Mouse (Mus musculus) right cerebral cortex, postnatal 14 days (tissue): ENCODE data around the gene Timm8a2.

ENCODE experiments used
- DNase-seq: peaks from one replicate; pipeline ENCODE4 v3.0.0; 2022

The Timm8a2 gene

DNA sequence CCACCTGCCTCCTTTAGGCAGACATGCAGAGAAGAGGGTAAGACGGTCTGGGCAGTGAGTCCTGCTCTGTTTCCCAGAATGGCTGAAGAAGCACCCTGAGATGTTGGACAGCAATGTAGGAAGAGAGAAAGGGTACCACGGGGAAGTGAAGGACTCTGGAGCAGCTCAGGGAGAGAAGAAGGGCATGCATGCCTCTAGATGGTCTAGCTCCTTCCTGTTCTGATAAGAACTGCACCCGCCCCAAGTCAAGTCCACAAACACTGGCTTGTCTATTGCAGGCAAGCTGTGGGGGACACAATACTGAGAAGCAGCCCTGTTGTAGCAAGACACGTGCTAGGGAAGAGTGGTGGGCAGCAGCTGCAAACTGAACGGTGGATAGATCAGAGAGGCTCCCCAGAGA, 22.3 kb upstream of the Timm8a2 start:
- no peak for DNase-seq

DNA sequence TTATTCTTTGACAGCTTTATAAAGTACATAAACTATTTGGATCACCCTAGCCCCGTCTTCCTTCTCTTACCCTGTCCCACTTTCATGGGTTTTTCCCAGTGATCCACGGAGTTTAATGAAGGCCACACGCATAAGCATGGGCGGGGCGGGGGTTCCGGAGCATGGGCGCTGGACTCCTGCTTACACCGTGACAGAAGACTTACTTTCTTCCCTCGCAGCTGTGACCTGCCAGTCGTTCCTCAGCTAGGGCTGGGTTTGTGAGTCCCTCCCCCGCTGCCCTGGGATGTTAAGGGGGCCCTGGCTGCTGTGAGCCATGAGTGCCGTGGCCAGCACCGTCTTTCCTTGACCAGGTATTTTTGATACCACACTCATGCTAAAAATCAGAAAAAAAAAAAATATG, 21.7 kb upstream of the Timm8a2 start:
- no peak for DNase-seq

DNA sequence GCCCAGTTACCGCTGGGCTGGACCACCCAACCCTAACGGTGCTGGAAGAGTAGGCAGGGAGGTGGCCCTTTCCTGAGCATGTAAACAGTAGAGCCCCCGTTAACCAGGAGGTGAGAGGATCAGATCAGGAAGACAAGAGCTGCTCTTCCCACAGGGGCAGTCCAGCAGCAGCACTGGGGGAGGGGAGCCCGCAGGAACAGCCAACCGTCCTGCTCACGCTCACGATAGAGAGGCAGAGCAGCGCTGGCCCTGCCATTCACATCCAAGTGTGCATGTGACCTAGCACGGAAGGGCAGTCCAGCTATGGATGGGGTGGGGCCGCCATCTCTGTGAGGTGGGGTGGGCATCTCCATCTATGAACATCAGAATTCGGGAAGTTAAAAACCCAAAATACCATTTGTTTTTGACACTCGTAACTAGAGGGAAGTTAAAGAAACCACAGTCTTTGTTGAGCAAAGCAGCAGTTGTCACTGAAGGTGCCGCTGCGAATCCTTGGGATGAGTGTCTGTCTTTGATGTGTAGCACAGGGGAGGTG, 21.0 kb upstream of the Timm8a2 start:
- DNase-seq: no peak

- no peak for DNase-seq
These were observed 16.5 kb upstream of the Timm8a2 start for GRCm38 (mm10) chr14:122017958-122018357.

DNA sequence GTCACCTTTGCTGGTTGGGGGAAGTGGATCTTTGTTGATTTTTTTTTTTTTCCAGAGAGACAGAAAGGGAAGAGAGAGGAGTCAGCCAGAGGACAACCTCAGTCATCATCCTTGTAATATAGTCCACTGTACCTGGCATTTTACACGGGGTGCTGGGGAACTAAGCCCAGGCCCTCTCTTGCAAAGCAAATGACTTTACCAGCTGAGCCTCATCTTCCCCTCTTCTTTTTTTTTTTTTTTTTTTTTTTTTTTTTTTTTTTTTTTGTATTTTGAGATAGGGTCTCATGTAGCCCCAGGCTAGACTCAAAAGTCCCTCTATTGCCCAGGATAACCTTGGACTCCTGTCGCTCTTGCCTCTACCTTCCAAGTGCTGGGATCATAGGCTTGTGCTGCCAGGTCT, 15.1 kb upstream of the Timm8a2 start:
- DNase-seq: no peak

DNA sequence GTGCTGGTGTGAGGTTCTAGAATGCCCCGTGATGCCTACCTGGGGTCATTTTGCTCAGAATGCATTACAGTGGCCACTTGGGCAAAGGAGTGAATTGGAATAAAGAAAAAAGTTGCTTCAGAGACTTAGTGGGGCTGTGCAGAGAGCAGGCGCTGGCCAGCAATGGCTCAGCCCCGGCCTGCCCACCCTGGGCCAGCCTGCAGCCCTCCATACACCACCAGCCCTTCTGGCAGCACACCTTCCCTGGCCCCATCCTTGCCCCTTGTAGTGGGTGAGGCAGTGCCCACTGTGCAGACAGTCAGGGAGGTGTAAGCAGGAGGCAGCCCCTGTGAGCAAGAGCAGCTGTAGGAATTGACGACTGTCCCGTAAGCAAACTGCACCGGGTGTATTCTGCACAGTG, 13.9 kb upstream of the Timm8a2 start:
- DNase-seq: no peak

GRCm38 (mm10) chr14:122023054-122023453, 11.4 kb upstream of the Timm8a2 start:
- DNase-seq: no peak

DNA sequence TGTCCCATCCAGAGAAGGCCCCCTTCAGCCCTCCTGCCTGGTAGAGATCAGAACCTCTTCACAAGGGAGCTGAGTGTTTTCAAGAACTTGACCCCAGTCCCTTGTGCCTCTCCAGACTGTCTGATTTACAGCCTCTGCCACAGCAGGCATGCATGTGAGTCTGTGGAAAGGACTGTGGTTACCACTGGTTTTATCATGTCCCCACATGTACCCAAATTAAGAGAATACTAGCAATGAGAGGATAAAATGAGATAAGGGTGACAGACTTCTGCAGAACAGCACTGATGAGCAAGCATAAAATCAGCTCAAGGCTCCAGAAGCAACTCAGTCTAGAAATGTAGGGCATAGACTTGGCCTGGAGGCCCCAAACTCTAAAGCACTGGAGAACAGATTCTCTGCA, 10.5 kb upstream of the Timm8a2 start:
- DNase-seq: no peak

GRCm38 (mm10) chr14:122028926-122029745, 5.3 kb upstream of the Timm8a2 start:
- DNase-seq: no peak

- DNase-seq: no peak
These were observed 4.6 kb upstream of the Timm8a2 start for GRCm38 (mm10) chr14:122029851-122030250.

GRCm38 (mm10) chr14:122032045-122032444, 2.4 kb upstream of the Timm8a2 start:
- DNase-seq: no peak

- DNase-seq: no peak
These were observed 707 bp downstream of the Timm8a2 start for GRCm38 (mm10) chr14:122035181-122035580.

DNA sequence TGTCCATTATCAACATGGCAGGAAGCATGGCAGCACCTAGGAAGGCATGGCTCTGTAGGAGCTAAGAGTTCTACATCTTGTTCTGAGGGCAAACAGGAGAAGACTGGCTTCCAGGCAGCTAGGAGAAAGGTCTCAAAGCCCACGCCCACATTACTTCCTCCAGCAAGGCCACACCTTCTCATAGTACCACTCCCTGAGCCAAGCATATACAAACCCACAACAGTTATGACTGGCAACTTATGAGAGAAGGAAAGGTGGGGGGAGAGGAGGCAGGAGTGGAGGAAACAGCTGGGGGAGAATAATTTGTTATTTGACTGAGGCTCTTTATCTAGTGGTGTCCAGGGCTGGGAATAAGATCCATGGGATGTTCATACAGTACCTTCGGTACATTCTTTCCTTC, 1.4 kb downstream of the Timm8a2 start:
- DNase-seq: no peak

DNA sequence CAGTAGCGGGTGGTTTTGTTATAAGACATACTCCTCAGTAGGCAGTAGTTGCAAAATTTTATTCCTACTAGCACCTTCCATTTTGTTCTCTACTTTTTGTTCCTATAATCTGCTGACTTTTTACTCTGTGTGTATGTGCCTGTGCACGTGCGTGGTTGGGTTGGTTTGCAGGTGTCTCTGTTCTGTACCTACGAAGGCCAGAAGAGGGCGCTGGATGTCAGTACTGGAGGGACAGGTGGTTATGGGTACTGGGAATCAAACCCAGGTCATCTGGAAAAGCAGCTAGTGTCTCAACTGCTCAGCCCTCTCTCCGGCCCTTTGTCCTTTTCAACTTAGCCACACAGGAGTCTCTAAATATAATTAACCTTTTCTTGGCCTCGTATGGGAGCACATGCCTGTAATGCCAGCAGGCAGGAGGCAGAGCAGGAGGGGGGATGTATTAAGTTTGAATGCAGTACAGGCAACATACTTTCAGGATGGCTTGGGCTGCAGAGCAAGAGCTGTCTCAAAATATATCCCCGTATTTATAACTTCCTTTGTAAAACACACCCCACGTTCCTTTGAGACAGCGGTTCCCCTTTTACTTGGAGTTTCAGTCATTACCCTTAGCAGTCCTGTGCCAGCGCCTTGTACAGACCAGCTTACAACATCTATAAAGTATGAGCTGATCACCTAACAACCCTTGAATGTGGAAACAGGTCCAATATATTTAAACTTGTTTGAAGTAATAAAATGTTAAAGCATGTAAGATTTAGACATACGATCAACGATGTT, 4.6 kb downstream of the Timm8a2 start:
- DNase-seq: no peak

GRCm38 (mm10) chr14:122041413-122041825, 6.9 kb downstream of the Timm8a2 start:
- DNase-seq: no peak

DNA sequence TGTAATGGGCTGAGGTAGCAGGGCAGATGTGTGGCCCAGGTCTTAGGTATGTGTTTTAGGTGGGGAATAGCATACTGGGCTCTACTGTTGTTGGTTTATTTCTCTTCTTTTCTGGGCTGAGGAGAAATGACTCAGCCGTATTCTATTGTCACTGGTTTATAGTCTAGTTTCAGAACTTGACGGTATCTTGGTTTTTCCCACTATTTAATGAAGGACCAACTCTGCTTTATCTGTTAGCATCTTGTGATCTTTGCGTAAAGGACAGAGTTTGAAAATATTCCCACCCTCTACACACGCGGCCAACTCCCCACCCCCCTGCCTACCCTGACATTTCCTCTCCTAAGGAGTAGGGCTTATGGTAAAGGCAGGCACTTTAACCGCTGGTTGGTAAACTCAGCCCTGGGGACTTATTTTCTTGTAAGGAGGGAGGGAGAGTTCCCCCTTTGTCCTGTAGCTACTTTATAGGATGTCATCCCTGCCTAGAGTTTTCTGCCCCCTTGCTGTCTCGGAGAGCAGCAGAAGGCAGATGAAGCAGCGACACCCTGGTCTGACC, 7.7 kb downstream of the Timm8a2 start:
- DNase-seq: no peak

GRCm38 (mm10) chr14:122047784-122048183, 13.3 kb downstream of the Timm8a2 start:
- DNase-seq: no peak

GRCm38 (mm10) chr14:122048816-122049215, 14.3 kb downstream of the Timm8a2 start:
- DNase-seq: no peak

DNA sequence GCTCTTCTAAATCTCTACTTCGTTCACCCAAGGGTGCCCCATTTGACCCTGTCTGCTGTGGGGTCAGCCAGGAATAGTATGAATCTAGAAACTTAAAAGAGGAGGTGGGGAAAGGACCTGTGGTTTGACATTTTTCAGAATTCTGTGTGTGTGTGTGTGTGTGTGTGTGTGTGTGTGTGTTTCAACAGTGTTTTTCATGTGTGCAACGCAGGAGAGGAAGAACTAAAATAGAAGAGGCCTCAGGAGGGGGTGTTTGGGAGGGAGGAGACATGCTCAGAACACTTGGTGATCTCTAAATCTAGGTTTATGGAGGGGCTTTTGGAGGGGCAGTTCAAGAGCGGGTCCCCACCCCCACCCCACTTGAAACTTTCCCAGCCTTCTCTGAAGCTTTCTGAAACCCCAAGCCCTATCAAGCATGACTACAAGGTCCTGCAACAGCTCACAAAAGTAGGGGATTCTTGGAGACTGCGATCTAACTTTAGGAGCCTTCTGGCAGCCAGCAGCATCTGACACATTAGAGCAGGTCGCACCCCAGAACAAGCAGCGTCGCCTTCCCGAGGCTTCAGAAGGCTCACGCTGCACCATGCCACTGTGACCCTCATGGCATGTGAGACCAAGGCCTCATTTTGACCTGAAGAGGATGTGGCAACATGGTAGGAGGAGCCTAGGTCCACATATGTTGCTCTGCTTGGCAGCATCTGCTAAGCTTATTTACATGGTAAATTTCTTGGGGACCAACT, 18.6 kb downstream of the Timm8a2 start:
- no peak for DNase-seq

GRCm38 (mm10) chr14:122056871-122057270, 22.4 kb downstream of the Timm8a2 start:
- DNase-seq: no peak

GRCm38 (mm10) chr14:122057941-122058346, 23.5 kb downstream of the Timm8a2 start:
- DNase-seq: no peak

- DNase-seq: peak; percentile 86
These were observed 26.2 kb downstream of the Timm8a2 start for GRCm38 (mm10) chr14:122060642-122061041.

GRCm38 (mm10) chr14:122061376-122061775, 26.9 kb downstream of the Timm8a2 start:
- DNase-seq: no peak
